Mouse (Mus musculus): ENCODE results near the gene Insm1. TPM values are rescaled to one million over a fixed set of nuclear protein-coding genes. Genes with fewer than 3 reads are reported as not detected.

Gene Insm1
- polyA plus RNA-seq, 1 experiment from 2014 or later: 1.3 TPM

- Histone ChIP-seq H3K4me2 (replicated peaks; ENCODE audit: low read depth, low read length) (no peak overlapping the region), H3K4me3 (ENCODE audit: low read depth, low read length) (no peak overlapping the region), H3K36me3 (ENCODE audit: control insufficient read depth, insufficient read depth, low read length) (no peaks in the 10 kb centered on the region), H3K4me1 (ENCODE audit: control insufficient read depth, insufficient read depth, low read length) (no peaks in the 10 kb centered on the region), H3K27ac (ENCODE audit: low read length) (no peak overlapping the region), H3K9ac (replicated peaks; ENCODE audit: low read depth, low read length) (no peak overlapping the region), H3K9me3 (ENCODE audit: control insufficient read depth, low read depth, low read length) (no peaks in the 10 kb centered on the region), H3K27me3 (ENCODE audit: control insufficient read depth, insufficient read depth, low read length) (peaks cover 6% of the 10 kb centered on the region; the same call in 1 of the 2 replicates)
- no peak for ATAC-seq (ENCODE audit: insufficient number of reproducible peaks, insufficient read depth, low FRiP score, low read depth)
- 88% methylated on average over 2 of the region's 2 CpGs for WGBS
Measured at GRCm38 (mm10) chr2:146231485-146231884, 9.8 kb downstream of the Insm1 start.

GRCm38 (mm10) chr2:146239196-146239747 lies 17.6 kb downstream of the Insm1 start:
- Histone ChIP-seq H3K9ac (replicated peaks; ENCODE audit: low read depth, low read length) (no peak overlapping the region), H3K27ac (ENCODE audit: low read length) (no peak overlapping the region), H3K36me3 (ENCODE audit: control insufficient read depth, insufficient read depth, low read length) (no peaks in the 10 kb centered on the region), H3K4me1 (ENCODE audit: control insufficient read depth, insufficient read depth, low read length) (no peaks in the 10 kb centered on the region), H3K27me3 (ENCODE audit: control insufficient read depth, insufficient read depth, low read length) (no peaks in the 10 kb centered on the region), H3K9me3 (ENCODE audit: control insufficient read depth, low read depth, low read length) (no peaks in the 10 kb centered on the region), H3K4me2 (replicated peaks; ENCODE audit: low read depth, low read length) (no peak overlapping the region), H3K4me3 (ENCODE audit: low read depth, low read length) (no peak overlapping the region)
- 89% methylated on average over 4 of the region's 4 CpGs for WGBS
- no peak for ATAC-seq (ENCODE audit: insufficient number of reproducible peaks, insufficient read depth, low FRiP score, low read depth)

GRCm38 (mm10) chr2:146244049-146244448 lies 22.3 kb downstream of the Insm1 start:
- Histone ChIP-seq H3K9me3 (ENCODE audit: control insufficient read depth, low read depth, low read length) (no peaks in the 10 kb centered on the region), H3K36me3 (ENCODE audit: control insufficient read depth, insufficient read depth, low read length) (no peaks in the 10 kb centered on the region), H3K4me2 (replicated peaks; ENCODE audit: low read depth, low read length) (no peak overlapping the region), H3K4me1 (ENCODE audit: control insufficient read depth, insufficient read depth, low read length) (no peaks in the 10 kb centered on the region), H3K27me3 (ENCODE audit: control insufficient read depth, insufficient read depth, low read length) (no peaks in the 10 kb centered on the region), H3K9ac (replicated peaks; ENCODE audit: low read depth, low read length) (no peak overlapping the region), H3K27ac (ENCODE audit: low read length) (no peak overlapping the region), H3K4me3 (ENCODE audit: low read depth, low read length) (no peak overlapping the region)
- WGBS: 86% methylated on average over 2 of the region's 2 CpGs
- ATAC-seq (ENCODE audit: insufficient number of reproducible peaks, insufficient read depth, low FRiP score, low read depth): no peak

- no peak overlapping the region for H3K27ac ChIP-seq (ENCODE audit: low read length)
- no peak for ATAC-seq (ENCODE audit: insufficient number of reproducible peaks, insufficient read depth, low FRiP score, low read depth)
- H3K9me3 ChIP-seq (ENCODE audit: control insufficient read depth, low read depth, low read length): no peaks in the 10 kb centered on the region
- no peaks in the 10 kb centered on the region for H3K36me3 ChIP-seq (ENCODE audit: control insufficient read depth, insufficient read depth, low read length)
- WGBS: 63% methylated on average over 7 of the region's 7 CpGs
- no peak overlapping the region for H3K4me3 ChIP-seq (ENCODE audit: low read depth, low read length)
- H3K4me1 ChIP-seq (ENCODE audit: control insufficient read depth, insufficient read depth, low read length): no peaks in the 10 kb centered on the region
- no peak overlapping the region for H3K4me2 ChIP-seq (replicated peaks; ENCODE audit: low read depth, low read length)
- H3K27me3 ChIP-seq (ENCODE audit: control insufficient read depth, insufficient read depth, low read length): no peaks in the 10 kb centered on the region
- no peak overlapping the region for H3K9ac ChIP-seq (replicated peaks; ENCODE audit: low read depth, low read length)
Measured at GRCm38 (mm10) chr2:146245401-146245800, 23.7 kb downstream of the Insm1 start.

- Histone ChIP-seq H3K27ac (ENCODE audit: low read length) (no peak overlapping the region), H3K4me3 (ENCODE audit: low read depth, low read length) (no peak overlapping the region), H3K27me3 (ENCODE audit: control insufficient read depth, insufficient read depth, low read length) (no peaks in the 10 kb centered on the region), H3K9ac (replicated peaks; ENCODE audit: low read depth, low read length) (no peak overlapping the region), H3K9me3 (ENCODE audit: control insufficient read depth, low read depth, low read length) (no peaks in the 10 kb centered on the region), H3K36me3 (ENCODE audit: control insufficient read depth, insufficient read depth, low read length) (no peaks in the 10 kb centered on the region), H3K4me2 (replicated peaks; ENCODE audit: low read depth, low read length) (no peak overlapping the region), H3K4me1 (ENCODE audit: control insufficient read depth, insufficient read depth, low read length) (no peaks in the 10 kb centered on the region)
- no peak for ATAC-seq (ENCODE audit: insufficient number of reproducible peaks, insufficient read depth, low FRiP score, low read depth)
- WGBS: 60% methylated on average over 4 of the region's 4 CpGs
Measured at GRCm38 (mm10) chr2:146246409-146247075, 24.8 kb downstream of the Insm1 start.

GRCm38 (mm10) chr2:146247576-146247975 lies 25.9 kb downstream of the Insm1 start:
- no peak for ATAC-seq (ENCODE audit: insufficient number of reproducible peaks, insufficient read depth, low FRiP score, low read depth)
- Histone ChIP-seq H3K9ac (replicated peaks; ENCODE audit: low read depth, low read length) (no peak overlapping the region), H3K27ac (ENCODE audit: low read length) (no peak overlapping the region), H3K9me3 (ENCODE audit: control insufficient read depth, low read depth, low read length) (no peaks in the 10 kb centered on the region), H3K4me3 (ENCODE audit: low read depth, low read length) (no peak overlapping the region), H3K27me3 (ENCODE audit: control insufficient read depth, insufficient read depth, low read length) (no peaks in the 10 kb centered on the region), H3K36me3 (ENCODE audit: control insufficient read depth, insufficient read depth, low read length) (no peaks in the 10 kb centered on the region), H3K4me1 (ENCODE audit: control insufficient read depth, insufficient read depth, low read length) (no peaks in the 10 kb centered on the region), H3K4me2 (replicated peaks; ENCODE audit: low read depth, low read length) (no peak overlapping the region)
- 38% methylated on average over 6 of the region's 6 CpGs for WGBS

GRCm38 (mm10) chr2:146249033-146249432 lies 27.3 kb downstream of the Insm1 start:
- H3K27ac ChIP-seq (ENCODE audit: low read length): no peak overlapping the region
- H3K36me3 ChIP-seq (ENCODE audit: control insufficient read depth, insufficient read depth, low read length): no peaks in the 10 kb centered on the region
- ATAC-seq (ENCODE audit: insufficient number of reproducible peaks, insufficient read depth, low FRiP score, low read depth): peak; percentile 26; the same call in 1 of the 2 replicates
- WGBS: 79% methylated on average over 7 of the region's 7 CpGs
- H3K27me3 ChIP-seq (ENCODE audit: control insufficient read depth, insufficient read depth, low read length): no peaks in the 10 kb centered on the region
- H3K9me3 ChIP-seq (ENCODE audit: control insufficient read depth, low read depth, low read length): no peaks in the 10 kb centered on the region
- no peaks in the 10 kb centered on the region for H3K4me1 ChIP-seq (ENCODE audit: control insufficient read depth, insufficient read depth, low read length)
- H3K9ac ChIP-seq (replicated peaks; ENCODE audit: low read depth, low read length): no peak overlapping the region
- H3K4me3 ChIP-seq (ENCODE audit: low read depth, low read length): no peak overlapping the region
- H3K4me2 ChIP-seq (replicated peaks; ENCODE audit: low read depth, low read length): no peak overlapping the region

GRCm38 (mm10) chr2:146250236-146250904 lies 28.6 kb downstream of the Insm1 start:
- Histone ChIP-seq H3K4me1 (ENCODE audit: control insufficient read depth, insufficient read depth, low read length) (no peaks in the 10 kb centered on the region), H3K4me2 (replicated peaks; ENCODE audit: low read depth, low read length) (no peak overlapping the region), H3K9ac (replicated peaks; ENCODE audit: low read depth, low read length) (no peak overlapping the region), H3K36me3 (ENCODE audit: control insufficient read depth, insufficient read depth, low read length) (no peaks in the 10 kb centered on the region), H3K9me3 (ENCODE audit: control insufficient read depth, low read depth, low read length) (no peaks in the 10 kb centered on the region), H3K4me3 (ENCODE audit: low read depth, low read length) (no peak overlapping the region), H3K27ac (ENCODE audit: low read length) (no peak overlapping the region), H3K27me3 (ENCODE audit: control insufficient read depth, insufficient read depth, low read length) (no peaks in the 10 kb centered on the region)
- no peak for ATAC-seq (ENCODE audit: insufficient number of reproducible peaks, insufficient read depth, low FRiP score, low read depth)
- WGBS: 80% methylated on average over 6 of the region's 6 CpGs
